Mouse (Mus musculus) heart, postnatal 0 days (tissue): ENCODE results near the gene Srebf2.

Experiments used
- CTCF ChIP-seq: IDR thresholded peaks from 2 replicates; pipeline ENCODE4 v1.5.1; 2016; ENCODE audit warnings: antibody characterized with exemption, control low read depth, low read depth
- EP300 ChIP-seq: IDR thresholded peaks from 2 replicates; pipeline ENCODE4 v1.6.1; 2016; ENCODE audit warnings: antibody characterized with exemption, low read depth

DNA sequence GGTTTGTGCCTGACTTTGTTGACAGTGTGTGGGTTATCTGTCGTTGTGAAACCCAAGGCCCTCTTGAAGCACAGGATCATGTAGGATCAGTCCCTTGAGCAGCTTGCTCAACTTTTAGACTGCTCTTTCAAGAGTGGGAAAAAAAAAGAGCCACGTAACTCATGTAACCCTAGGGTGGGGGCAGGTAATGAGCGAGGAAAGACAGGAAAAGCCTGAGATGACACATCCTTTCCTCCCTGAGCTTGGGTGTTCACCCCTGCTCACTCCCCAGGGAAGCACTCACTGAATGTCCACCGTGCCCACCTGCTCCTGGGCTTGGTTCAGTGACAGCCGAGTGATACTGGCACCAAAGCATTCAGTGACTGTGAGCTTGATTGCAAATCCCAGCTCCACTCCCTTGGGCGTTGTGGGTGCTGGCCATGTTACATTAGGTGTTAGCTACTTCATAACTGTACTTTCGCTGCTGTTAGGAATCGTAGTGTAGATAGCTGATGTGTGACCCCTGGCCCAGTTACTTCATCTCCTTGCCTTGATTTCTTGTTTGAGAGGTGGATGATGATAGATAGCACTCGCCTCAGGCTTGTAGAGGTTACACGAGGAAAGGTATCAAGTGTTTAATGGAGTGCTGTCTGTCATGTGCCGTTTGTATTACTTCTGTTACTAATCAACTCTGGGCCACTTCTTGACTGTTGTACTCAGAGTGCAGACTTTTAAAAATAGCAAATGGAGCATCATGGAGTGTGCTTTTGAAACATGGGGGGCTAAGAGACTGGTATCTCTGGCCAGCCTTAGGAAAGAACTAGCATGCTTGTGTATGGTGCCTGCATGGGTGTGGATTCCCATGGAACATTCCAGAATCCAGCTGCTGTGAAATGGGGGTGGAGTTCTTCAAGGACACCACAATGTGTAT lies 14.0 kb downstream of the Srebf2 start:
- TF ChIP-seq CTCF: no peak
- TF ChIP-seq EP300: no peak
